Mouse (Mus musculus): Measurements from ENCODE around the gene Scml4.

The Scml4 gene

DNA sequence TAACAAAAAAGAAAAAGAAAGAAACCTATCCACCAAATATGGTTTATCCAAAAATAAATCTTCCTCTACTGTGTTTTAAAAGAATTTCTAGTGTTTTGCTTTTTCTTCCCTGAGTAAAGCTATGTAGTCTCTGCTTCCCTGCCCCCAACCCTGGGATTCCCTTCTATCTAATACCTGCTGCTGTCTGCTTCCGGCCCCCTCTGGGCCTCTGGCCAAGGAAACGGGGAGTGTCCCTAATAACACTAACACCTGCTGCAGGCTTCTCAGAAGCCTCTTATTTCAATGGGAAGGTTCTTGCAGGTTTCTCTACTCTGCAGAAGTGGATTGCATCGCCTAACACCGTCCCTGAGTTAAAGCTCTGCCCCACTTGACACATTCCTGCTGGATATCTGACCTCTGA lies 50.4 kb downstream of the Scml4 start:
- DNase-seq: no peak

DNA sequence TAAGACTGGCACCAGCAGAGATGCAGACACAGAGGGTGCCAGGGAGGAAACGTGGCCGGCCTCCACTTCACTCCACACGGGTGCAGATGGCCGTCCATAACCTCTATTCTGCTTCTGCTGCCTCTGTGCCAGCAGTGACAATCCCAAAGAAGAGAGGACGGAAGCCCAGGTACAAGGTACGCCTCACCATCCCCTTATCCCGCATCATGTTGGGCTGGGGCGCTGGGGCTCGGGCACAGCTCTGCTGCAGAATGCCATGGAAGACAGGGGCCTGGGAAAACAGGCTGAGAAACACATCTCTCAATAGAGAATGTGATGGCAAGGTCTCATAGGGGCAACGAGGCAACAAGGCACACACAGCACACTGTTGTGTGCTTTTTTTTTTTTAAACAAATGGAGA lies 51.9 kb downstream of the Scml4 start:
- DNase-seq: no peak

DNA sequence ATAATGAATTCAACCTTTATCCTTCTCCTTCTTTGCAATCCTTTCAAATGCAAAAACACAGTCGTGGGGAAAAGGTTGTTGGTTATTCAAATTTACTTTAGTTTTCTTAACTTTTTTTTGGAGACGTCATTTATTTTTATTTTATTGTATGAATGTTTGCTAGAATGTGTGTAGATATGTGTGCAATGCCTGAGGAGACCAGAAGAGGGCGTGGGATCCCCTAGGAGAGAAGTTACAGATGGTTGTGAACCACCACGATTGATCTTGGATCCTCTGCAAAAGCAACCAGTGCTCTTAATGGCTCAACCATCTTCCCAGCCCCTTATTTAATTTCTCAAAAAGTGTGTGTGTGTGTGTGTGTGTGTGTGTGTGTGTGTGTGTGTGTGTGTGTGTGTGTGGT lies 53.0 kb downstream of the Scml4 start:
- no peak for DNase-seq

DNA sequence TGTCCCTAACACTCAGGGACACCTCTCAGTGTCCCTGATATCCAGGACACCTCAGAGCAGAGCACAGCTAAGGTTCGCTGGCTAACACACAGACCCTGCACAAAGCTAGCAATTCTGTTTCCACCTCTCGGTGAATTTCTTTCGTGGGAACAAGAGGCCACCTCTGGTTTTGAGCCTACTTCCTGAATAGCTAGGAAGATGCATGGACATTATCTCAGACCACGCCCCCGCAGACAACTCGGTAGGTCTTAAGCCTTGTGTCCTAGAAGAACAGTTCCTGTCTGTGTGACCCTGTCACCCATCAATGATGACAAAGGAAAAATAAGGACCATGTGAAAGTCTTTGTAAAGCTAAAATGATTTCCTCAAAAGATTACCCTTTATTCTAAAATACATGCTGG lies 54.0 kb downstream of the Scml4 start:
- no peak for DNase-seq

DNA sequence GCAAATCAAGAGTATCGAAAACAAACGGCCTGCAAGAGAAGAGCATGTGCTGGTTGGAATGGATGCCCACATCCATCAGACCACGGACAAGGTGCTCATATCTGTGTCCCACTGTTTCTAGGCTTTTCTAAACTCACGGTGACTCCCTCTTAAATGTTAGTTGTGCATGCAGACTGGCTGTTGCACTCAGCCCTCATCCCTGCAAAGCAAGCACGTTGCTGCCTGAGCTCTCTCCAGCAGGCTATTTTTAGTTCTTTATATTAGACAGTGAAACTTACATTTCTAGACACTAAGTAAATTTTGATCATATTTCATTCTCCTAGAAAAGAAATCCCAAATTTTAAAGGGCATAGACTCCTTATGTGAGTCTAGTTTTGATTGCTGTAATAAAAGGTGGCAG lies 57.2 kb downstream of the Scml4 start:
- DNase-seq: no peak

DNA sequence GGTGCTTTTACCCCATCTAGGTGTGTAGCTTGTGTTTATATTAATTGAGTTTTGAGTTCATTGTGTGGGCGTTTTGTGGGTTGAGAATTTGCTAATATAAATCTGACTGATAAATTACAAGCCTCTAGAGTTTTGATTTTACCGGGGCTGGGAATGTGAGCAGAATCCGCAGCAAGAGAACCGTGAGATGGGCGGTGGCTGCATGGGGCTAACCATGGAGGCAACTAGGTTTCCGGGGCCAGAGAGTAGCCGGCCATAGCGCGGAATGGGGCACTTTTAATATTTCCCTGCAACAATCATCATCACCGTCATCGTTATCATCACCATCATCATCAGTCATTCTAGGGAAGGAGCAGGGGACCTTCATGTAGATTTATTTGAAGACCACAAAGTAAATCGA lies 59.6 kb downstream of the Scml4 start:
- DNase-seq: no peak

DNA sequence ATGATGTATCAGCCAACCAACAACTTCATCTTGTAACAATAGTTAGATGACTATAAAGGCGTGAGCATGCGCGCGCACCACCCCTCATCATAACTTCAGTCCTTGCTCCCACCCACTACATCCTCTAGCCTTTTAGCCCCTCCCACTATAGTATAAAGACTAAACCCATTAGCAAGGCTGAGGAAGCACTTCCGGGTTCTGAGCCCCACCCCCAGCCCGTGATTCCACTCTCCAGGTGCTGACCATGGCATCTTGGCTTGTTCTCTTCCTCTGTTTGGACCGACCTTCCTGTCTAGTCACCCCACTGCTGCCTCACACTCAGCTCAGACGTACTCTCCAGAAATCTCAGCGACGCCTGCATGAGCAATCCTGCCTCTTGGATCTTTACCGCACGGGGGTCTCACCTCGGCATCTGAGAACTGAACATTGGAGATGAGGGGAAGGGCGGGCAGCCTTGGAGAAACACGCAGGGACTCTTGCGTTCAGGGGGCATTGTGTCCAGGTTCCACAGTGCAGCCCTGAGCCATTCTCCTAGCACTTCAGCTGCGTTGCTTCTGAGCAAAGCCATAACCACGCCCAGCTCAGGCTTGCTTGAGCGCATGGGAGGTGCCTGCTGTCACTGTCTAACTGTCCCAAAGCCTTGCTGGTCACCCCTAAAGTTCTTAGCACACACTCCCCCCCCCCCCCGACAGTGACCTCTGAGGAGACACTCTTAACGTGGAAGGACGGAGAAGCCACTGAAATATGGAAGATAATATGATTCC lies 65.1 kb downstream of the Scml4 start:
- no peak for DNase-seq

DNA sequence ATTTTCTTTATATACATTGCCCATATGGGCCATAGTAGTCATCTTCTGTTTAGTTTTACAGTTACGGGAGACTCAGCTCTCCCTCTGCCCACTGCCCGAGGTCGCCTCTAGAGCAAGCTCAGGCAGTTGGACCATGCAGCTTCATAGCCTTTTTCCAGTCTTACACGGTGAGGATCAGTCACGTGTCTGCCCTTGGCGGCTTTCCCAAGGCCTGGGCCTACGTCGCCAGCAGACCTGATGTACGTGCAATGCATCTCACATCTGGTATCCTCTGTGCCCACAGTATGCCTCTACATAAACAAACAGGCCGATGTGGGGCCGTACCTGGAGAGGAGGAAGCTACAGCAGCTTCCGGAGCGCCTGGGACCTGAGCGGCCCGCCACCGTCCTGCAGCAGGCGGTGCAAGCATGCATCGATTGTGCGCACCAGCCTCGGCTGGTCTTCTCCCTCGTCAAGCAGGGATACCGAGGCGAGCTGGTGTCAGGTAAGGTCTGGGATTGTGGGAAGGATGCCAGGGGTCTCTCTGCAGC lies 70.0 kb downstream of the Scml4 start:
- no peak for DNase-seq

DNA sequence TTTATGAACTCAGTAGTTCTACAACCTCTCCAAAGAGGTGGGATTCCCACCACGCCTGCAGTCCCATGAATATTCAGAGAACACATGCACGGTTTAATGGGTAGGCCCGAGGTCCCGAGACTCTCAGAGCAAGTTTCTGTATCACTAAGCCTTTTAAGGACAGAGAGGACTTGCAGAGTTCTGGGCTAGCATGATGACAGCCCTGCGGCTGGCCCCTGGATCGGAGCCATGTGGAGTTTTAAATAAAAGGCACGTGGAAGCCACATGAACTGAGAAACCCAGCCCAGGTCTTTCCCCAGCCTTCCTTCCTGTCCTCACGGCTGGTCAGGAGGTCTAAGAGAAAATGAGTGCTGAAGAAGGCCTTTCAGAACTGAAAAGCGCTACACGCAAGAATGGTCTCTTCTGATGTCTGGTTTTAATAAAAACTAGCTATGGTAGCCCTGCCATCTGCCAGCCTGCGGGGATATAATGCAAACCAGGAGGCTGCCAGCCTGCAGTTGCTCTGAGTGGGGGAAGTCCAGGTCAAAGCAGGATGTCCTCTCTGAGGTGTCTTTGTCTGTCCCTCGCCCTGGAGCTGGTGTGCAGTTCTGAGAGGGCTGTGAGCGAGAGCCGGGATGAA lies 72.8 kb downstream of the Scml4 start:
- no peak for DNase-seq

DNA sequence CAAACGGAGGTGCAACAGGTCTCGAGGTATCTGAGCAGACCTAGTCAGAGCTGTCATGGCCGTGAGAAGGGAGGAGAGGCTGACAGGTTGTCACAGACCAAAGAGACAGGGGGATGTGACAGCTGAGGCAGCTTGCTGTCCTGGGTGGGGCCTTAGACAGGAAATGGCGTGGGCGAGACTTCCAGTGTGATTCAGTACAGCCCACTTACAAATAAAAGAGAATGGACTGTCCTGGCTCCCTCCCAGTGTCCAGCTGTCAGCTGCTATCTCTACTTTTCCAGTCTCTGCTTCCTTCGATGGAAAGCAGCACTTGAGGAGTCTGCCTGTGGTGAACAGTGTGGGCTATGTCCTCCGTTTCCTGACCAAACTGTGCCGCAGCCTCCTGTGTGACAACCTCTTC lies 74.5 kb downstream of the Scml4 start:
- DNase-seq: no peak

DNA sequence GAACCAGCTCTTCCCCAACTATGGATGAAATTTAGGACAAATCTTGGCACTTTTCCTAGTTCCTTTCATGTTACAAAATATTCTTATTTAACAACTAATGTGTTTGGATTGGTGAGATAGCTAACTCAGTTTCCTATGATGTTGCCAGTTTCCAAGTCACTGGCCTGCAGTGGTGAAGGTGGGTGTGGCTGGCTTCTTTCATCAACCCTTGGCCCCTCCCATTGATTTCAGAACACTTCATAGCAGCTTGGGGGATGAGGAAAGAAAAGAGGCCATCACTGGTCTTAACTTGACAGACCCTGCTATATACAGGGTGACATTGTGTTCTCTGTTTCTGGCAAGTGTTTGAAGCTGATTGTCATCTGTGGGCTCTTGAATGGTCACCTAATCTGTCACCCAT lies 76.0 kb downstream of the Scml4 start:
- DNase-seq: no peak

DNA sequence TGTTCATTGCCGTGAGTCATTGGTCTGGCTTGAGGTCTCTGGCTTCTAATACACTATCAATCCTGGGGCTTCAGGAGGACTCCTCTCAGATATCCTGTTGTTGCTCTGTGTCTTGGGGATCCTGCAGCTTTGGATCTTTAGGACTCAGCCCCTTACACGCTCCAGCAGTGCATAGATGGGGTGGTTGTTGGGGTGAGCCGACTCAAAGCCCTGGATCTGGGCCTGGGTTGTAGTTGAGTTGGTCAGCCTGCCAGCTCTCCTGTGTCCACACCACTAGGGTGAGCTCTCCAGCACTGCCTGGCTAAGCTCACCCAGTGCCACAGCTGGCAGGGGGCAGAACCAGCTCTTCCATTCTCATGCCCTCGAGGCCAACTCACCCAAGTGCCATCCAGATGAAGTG lies 78.2 kb downstream of the Scml4 start:
- DNase-seq: no peak

DNA sequence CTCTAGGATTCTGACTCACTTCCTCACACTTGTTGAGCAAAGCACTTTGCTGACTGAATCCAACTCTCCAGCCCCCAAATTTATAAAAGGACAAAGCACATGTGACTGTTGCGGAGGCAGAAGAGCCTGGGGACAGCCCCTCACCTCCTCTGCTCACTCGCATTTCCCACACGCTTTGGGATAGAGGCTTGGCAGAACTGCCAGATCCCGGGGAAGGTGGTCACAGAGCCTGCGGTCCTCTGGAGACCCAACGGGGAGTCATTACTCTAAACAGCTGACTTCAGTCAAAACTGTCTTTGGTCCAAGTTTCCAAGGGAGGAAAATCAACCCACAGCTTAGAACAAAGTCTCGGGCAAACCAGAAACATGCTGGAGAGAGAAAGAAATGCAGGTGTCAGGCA lies 79.5 kb downstream of the Scml4 start:
- DNase-seq: no peak

DNA sequence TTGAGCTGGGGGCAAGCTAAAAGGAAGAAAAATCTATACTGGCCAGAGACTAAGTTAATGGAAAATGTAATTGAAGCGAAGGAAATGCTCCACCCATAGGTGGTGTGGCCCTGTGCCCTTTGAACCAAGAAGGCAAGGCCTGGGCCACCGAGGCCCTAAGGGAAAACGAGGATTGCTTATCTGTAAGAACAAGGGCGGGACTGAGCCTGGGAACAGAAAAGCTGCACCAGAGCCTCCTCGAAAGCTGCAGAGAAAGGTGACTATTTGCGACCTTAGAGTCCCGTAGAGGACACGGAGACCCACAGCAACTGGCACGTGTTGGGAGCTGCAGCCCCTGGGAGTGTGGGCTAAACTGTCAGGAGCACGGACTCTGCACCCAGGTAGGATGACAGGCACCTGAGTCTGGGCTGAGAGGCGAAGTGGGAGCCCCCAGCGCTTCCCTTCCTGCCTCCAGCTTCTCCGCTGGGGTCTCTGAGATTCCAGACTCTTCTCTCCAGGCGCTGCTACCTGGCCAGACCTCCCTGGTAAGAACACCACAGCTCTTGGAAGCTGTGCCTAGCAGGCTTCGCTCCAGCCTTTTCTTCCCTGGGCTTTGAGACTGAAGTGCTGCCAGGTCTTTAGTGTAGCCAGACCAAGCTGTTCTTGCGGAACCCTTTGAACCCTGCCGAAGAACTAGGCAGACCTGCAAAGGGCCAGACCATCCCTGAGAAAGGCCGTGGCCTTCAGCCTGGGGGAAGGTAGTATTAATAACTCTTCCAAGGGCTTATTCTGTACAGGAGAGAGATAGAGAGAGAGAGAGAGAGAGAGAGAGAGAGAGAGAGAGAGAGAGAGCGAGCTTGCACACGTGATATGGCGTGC lies 80.3 kb downstream of the Scml4 start:
- DNase-seq: no peak

DNA sequence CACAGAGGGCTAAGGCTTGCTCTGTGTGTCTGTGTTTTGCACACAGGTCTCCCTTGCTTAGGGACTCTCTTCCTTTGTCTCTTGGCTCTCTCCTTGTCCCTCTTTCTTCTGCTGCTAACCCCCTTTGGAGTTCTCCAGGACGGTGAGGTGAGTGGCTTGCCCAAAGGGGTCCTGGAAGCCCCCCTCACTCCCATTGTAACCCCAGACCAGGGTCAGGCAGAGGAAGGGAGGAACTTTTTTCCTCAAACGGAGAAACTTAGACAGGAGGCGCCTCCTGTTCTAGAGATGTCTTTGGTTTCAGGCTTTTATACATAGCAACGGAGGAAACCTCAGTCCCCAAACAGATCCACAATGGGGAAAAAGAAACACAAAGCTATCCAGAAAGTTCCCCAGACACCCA lies 81.1 kb downstream of the Scml4 start:
- no peak for DNase-seq

DNA sequence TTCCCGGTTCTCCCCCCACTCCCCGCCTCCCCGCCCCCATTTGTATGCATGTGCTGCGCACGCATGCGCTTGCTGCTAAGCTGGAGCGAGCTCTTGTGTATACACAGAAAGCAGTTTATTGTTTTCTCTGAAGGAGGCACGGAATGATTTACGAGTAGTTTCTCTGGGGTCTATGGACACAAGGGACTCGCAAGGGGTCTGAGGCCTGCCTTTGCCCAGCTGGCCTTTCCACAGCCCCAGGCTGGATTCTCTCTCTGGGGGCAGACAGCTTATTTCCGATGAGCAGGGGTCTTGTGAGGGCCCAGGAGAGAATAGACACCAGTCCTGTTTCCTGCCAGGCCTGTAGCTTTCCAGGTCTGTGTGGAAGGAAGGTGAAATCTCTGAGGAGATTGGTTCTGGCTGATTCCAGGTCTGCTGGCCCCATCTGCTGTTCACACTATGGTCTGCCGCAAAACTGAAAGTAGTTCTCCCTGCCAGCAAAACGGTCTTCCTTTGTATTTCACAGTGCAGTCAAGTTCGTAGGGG lies 81.6 kb downstream of the Scml4 start:
- peak; percentile 42 for DNase-seq

DNA sequence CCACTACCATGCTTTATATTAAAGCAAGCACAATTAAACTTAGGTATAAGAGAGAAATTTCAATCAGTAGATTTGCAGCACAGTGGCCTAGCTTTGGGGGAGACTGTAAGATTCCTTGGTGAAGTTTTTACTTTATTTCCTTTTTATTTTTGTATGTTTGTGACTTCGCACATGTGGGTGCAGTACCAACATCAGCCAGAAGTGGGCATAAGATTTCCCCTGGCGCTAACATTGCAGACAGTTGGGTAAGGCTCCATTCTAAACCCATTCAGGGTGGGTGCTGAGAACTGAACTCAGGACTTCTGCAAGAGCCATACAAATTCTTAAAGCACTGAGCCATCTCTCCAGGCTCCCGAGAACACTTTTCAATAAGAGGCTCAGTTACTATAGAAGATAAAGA lies 82.1 kb downstream of the Scml4 start:
- no peak for DNase-seq

DNA sequence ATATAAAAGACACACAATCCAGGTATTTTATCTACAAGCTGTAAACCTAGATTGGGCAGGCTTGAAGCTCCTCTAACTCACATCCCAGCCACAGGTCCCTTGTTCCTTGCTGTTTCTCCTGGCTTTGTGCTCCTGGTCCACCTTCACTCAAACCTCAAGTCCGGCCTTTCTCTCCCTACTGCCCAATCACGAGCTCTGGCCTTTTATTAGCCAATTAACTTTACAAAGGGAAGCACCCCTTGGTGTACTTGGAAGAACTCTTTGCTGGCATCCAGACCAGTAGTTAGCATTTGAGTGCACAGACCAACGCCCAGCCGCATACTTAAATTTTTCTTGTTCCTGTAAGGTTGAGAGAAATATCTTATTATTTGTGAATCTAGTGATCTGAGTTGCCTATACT lies 85.1 kb downstream of the Scml4 start:
- DNase-seq: no peak

DNA sequence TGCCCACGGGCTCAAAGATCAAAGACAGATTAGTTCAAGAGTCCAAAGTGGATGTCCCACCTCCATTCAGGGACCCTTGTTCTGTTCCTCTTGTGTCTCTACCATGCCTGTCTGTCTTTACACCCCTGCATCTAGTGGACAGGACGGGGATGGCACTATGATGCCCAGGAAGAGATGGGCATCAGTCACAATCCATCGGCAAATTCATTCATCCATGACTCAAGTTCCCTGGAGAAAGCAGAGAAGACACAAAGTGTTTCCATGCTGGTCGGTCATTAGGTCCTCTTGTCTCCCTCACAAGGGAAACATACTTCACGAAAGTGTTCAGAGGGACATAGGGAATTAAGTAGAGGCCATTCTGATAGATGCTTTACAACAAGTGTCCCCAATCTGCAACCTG lies 87.2 kb downstream of the Scml4 start:
- DNase-seq: no peak

DNA sequence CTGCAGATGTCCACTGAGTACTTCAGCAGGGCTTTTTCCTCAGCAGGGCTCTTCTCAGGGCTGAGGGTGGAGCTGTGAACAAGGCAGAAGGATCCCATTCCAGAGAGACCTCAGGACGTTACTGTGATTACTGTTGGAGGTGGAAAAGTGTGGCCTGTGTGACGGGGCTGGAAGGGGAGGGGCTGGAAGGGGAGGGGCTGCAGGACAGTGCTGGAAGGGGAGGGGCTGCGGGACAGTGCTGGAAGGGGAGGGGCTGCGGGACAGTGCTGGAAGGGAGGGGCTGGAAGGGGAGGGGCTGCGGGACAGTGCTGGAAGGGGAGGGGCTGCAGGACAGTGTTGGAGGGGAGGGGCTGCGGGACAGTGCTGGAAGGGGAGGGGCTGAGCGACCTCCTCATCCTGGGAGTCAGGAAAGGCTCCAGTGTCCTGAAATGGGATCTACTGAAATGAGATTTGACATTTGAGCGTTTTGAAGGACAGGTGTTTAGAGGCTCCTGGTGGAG lies 90.1 kb downstream of the Scml4 start:
- DNase-seq: no peak

DNA sequence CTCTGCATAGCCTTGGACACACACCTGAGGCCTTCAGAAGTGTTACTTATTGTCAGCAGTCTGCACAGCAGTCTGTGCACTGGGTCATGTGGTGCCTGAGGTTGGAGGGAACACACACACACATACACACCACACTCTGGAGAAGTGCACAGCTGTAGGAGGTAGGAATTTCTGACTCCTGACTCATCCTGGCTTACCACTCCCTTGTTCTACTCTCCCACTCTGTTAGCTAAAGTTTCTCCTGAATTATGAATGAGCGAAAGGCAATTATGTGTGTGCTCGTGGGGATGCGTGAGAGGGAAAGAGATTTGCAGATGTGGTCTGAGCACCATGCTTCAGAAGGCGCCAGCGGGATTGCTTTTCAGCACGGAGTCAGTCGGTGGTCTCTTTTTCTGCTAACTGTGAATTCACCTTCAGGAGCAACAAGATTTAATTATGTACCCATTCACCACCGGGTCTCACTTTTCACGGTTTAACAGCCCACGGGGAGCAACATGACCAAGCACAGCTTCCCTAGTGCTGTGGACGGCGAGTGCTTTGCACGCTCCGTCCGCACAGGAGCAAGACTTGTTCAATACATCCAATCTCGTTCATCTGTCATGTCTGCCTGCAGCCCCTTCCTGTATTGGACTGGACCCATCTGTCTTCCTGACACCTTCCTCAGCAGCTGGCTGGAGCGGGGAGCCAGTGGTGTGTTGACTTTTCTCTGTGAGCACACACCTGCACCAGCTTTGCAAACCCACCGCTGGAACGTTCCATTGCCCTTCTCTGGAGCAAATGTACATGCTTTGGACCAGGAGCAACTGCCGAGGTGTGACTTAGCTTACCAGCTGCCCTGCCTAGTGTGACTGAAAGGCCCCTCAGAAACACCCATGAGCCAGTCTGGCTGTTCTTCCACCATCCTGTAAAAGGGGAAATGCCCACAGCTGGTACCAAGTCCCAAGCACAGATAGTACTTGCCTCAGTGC lies 91.2 kb downstream of the Scml4 start:
- no peak for DNase-seq

DNA sequence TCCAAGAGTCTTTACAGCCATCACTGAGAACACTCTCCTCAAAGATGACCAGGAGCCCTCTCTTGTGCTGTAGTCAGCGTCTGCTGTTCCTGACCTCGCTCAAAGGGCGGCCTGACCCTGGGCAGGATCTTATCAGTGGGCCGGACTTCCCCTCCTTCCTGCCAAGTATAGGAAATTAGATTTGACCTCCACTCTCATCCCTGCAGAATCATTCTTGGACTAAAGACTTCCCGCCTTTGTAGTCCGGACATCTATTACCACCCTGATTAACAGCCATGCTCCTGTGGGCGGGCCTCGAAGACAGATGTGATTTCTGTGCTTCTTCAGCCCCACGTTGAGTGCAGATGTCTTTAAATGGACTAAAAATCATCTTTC lies 91.9 kb downstream of the Scml4 start:
- DNase-seq: peak; percentile 43

Data from kidney, adult 11 months (tissue).